Mouse (Mus musculus) midbrain, embryonic 10.5 days (tissue): ENCODE measurements around the gene Pmpcb. TPM values are rescaled to one million over a fixed set of nuclear protein-coding genes. Genes with fewer than 3 reads are reported as not detected.

Experiments
- DNase-seq: peaks from one replicate; pipeline ENCODE4 v3.0.0-alpha.2; 2017; ENCODE audit warnings: low spot score
- H3K27ac ChIP-seq: fragments of 300-500 bp; sonication (generic); replicated peaks from 2 replicates; pipeline ENCODE4 v1.5.1; 2016; ENCODE audit warnings: mild to moderate bottlenecking
- H3K27me3 ChIP-seq: fragments of 300-500 bp; sonication (generic); 2 replicates; pipeline ENCODE4 v1.6.1; 2016; ENCODE audit warnings: low read depth, mild to moderate bottlenecking; ENCODE audit not compliant: poor library complexity, severe bottlenecking
- H3K36me3 ChIP-seq: fragments of 300-500 bp; sonication (generic); 2 replicates; pipeline ENCODE4 v1.6.1; 2016; ENCODE audit warnings: mild to moderate bottlenecking, moderate library complexity
- H3K4me1 ChIP-seq: fragments of 300-500 bp; sonication (generic); 2 replicates; pipeline ENCODE4 v1.6.1; 2016
- H3K4me3 ChIP-seq: fragments of 300-500 bp; sonication (generic); 2 replicates; pipeline ENCODE4 v1.5.1; 2016; ENCODE audit warnings: mild to moderate bottlenecking, moderate library complexity
- H3K9me3 ChIP-seq: fragments of 300-500 bp; sonication (generic); replicated peaks from 2 replicates; pipeline ENCODE4 v1.6.1; 2016; ENCODE audit warnings: mild to moderate bottlenecking
- WGBS: fragments of 180-500 bp; shearing (Covaris S2); methylation state at CpG from one replicate; pipeline ENCODE4 v1.1.7; 2016; 5-methylcytosine and 5-hydroxymethylcytosine counted together
- polyA plus RNA-seq: library from polyadenylated mRNA; unstranded; fragments of >200 nt; fragmentation: Nextera tagmentation; extraction: Ambion mirVana; gene quantifications from 2 replicates; pipeline ENCODE4 v1.2.1, GENCODE M21; 2016

Gene Pmpcb
- polyA plus RNA-seq, 1 experiment from 2014 or later = 88.6 TPM

DNA sequence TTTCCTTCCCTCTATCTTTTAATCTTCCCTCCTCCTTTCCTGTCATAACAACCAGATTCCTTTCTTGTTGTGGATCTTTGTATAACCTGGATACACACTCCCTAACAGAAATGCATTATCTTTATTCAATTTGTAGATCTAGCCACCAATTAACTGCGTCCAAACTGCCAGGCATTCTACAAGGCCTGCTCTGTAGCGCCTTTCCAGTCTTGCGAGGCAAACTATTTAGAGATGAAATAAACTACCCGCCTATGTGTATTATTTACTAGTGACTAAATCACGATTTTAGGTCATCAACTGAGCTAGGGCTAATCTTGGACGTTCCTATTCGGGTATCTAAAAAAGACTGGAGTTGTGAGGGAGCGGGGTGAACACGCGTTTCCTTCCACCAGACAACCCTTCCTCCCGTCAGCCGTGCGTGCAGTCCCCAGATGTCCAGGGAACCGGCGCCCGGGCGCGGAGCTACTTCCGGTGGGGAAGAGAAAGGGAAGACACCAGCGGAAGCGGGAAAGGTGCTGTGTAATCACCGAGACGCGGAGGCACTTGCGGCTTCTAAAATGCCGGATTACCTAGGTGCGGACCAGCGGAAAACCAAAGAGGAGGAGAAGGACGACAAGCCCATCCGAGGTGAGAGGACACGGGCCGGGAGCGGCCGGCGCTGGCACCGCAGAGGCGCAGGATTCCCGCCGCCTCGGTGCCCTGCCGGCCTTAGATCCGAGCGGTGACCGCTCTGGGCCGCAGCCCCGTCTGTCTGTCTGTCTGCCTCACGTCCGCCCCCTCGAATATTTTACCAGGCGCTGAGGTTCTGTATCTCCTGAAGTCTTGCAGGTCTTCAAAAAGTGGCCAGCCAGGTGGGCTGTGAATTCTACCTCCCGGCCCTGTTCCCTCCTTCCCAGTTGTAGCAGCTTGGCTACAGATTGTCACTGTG lies 49.6 kb downstream of the Pmpcb start:
- Histone ChIP-seq H3K27ac (peak overlapping the region; percentile 93), H3K27me3 (no peaks in the 10 kb centered on the region), H3K9me3 (no peaks in the 10 kb centered on the region), H3K36me3 (peaks cover 40% of the 10 kb centered on the region), H3K4me3 (peak overlapping the region; percentile 88), H3K4me1 (peaks cover 40% of the 10 kb centered on the region)
- DNase-seq = peak; percentile 95
- 3% methylated on average over 51 of the region's 51 CpGs for WGBS

DNA sequence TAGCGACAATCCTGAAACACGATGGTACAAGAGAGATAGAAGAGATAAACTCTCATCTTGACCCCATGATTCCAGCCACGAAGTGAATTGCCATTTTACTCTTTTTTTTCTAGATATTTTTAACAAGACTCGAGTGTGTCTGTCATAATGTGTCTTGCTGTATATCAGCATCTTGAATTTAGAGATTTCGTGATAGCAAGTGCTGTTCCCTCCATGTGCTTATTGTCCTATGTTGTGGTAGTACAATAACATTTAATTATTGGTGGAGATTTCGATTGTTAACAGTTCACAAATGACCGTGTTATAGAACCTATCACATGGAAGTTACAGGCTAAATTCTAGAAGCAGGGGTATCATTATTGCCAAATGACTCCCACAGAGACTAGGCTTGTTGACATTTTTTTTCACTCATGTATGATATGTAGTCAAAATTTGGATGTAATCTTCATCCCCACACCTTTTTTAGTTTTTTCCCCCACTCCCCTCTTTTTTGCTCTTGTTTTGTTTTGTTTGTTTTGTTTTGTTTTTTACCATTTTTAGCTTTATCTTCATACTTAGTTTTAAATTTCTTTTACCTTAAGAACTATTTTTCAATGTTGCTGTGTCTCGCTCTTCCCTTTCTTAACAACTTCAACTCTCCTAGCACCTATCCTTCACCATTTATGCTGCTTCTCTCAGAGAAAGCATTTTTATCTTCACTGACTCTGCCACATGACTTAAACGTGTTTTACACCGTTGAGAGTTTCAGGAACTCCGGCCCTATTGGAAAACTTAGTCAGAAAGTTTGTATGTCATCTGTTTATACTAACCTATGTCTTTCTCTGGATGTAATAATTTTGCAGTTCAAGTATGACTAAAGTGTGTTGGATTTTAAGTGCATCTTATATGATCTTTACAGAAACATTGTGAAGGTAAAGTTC lies 50.5 kb downstream of the Pmpcb start:
- H3K9me3 ChIP-seq = no peaks in the 10 kb centered on the region

DNA sequence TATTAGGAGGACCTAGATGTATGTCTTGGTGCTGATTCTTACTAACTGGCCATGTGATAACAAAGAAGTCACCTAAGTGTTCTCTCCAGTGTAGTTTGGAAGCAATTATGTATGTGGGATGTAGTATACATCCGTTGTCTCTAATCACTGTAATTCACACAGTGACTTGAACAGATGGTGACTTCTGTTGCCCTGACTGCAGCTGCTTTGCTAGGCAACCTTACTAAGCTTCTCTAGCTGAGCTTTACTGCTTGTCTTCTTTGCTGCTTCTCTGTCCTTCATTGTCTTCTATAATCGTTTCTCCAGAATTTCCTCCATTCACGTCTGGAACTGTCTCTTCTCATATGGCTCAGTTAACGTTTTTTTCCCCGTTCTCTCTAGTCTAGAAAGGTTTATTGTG lies 52.1 kb downstream of the Pmpcb start:
- no peak for DNase-seq

More for the DNA sequence above, 50.5 kb downstream of the Pmpcb start:
- WGBS = 40% methylated on average over 11 of the region's 11 CpGs
- Histone ChIP-seq H3K36me3 (peaks cover 39% of the 10 kb centered on the region), H3K27ac (peak overlapping the region; percentile 93), H3K27me3 (no peaks in the 10 kb centered on the region), H3K4me1 (peaks cover 40% of the 10 kb centered on the region), H3K4me3 (peak overlapping the region; percentile 88)
- no peak for DNase-seq

DNA sequence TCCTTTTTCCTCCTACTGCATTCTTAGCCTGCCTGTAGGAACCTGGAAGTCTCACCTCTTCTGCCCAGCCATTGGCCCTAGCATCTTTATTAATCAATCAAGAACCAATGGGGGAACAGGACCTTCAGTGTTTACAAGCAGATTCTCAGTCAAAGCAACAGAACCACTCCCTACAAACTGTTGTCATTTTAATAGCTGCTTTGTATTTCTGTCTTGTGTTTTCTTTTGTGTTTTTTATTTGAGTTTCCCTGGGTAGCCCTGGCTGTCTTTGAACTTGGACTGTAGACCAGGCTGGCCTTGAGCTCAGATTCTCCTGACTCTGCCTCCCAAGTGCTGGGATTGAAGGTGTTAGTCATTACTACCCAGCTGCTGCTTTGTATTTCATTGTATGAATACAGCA lies 55.2 kb downstream of the Pmpcb start:
- H3K4me1 ChIP-seq = peaks cover 23% of the 10 kb centered on the region
- H3K27me3 ChIP-seq = no peaks in the 10 kb centered on the region
- H3K4me3 ChIP-seq = no peak overlapping the region
- no peak for DNase-seq
- no peaks in the 10 kb centered on the region for H3K9me3 ChIP-seq
- no peak overlapping the region for H3K27ac ChIP-seq
- peaks cover 58% of the 10 kb centered on the region for H3K36me3 ChIP-seq

More for the DNA sequence above, 52.1 kb downstream of the Pmpcb start:
- no peaks in the 10 kb centered on the region for H3K9me3 ChIP-seq
- H3K36me3 ChIP-seq = peaks cover 34% of the 10 kb centered on the region
- no peak overlapping the region for H3K4me3 ChIP-seq
- WGBS = 87% methylated on average over 5 of the region's 5 CpGs
- no peaks in the 10 kb centered on the region for H3K27me3 ChIP-seq
- H3K4me1 ChIP-seq = peaks cover 35% of the 10 kb centered on the region
- no peak overlapping the region for H3K27ac ChIP-seq

DNA sequence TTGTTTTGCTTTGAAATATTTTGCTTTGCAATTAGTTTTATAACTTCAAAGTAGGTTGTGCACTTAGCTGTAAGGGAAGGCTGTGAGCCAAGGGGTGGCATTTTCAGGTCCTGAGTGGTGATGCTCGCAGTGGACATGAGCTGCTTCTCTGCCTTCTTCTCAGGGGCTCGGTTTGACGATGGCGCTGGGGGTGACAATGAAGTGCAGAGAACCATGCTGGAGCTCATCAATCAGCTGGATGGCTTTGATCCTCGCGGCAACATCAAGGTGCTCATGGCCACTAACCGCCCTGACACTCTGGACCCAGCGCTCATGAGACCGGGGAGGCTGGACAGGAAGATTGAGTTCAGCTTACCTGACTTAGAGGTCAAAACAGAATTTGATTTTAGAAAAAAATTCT lies 66.0 kb downstream of the Pmpcb start:
- Histone ChIP-seq H3K4me1 (no peaks in the 10 kb centered on the region), H3K27ac (no peak overlapping the region), H3K27me3 (no peaks in the 10 kb centered on the region), H3K4me3 (no peak overlapping the region), H3K9me3 (no peaks in the 10 kb centered on the region), H3K36me3 (peaks cover 73% of the 10 kb centered on the region)
- DNase-seq = no peak
- 98% methylated on average over 9 of the region's 9 CpGs for WGBS

DNA sequence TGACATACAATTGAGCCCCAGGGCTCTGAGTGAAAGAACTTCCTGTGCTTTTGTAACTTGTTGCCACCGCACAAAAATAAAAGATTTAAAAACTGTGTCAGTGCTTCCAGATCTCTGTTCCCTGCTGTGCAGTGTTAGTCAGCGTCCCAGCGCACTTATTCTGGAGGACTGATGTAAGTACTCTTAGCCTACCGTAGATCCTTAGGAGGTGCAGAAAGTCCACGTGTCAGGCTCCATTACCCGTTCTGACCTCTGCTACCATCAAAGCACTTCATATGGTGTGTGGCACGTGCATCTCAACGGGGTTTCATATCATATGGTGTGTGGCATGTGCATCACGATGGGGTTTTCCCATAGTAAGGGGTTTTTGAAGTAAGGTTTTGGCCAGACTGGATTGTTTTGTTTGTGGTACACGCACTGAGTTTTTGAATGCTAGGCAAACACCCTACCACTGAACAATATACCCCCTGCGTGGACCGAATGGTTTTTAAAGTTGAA lies 66.8 kb downstream of the Pmpcb start:
- H3K4me3 ChIP-seq = no peak overlapping the region
- no peak for DNase-seq
- peaks cover 65% of the 10 kb centered on the region for H3K36me3 ChIP-seq
- 95% methylated on average over 12 of the region's 12 CpGs for WGBS
- H3K27ac ChIP-seq = no peak overlapping the region
- no peaks in the 10 kb centered on the region for H3K9me3 ChIP-seq
- H3K27me3 ChIP-seq = no peaks in the 10 kb centered on the region
- H3K4me1 ChIP-seq = no peaks in the 10 kb centered on the region

DNA sequence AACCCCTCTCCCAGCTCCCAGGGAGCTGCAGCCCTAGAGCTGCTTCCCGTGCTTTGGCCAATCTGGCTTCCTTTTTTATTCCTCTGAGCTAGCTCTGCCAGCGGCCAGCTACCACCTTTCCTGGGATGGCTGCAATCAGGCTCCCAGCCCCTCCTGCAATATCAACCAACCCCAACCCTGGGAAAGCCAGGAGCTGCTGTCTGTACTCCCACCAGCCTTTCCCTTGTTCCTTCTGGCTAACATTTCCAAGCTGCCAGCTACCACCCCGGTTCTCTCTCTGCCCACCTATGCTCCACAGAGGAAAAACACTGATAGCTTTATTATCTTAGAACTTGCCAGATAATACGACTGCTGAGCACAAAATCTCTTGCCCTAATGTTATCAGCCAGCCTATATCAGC lies 67.9 kb downstream of the Pmpcb start:
- H3K4me1 ChIP-seq = no peaks in the 10 kb centered on the region
- DNase-seq = no peak
- H3K9me3 ChIP-seq = no peaks in the 10 kb centered on the region
- no peak overlapping the region for H3K27ac ChIP-seq
- no peak overlapping the region for H3K4me3 ChIP-seq
- peaks cover 54% of the 10 kb centered on the region for H3K36me3 ChIP-seq
- H3K27me3 ChIP-seq = no peaks in the 10 kb centered on the region
- 86% methylated on average over 4 of the region's 4 CpGs for WGBS

Other genes with a start within 250 kb of the Pmpcb start
- 5.6 and 10.6 TPM in 2 replicates for gene Lrrc17, start 193.6 kb upstream of the Pmpcb start, polyA plus RNA-seq
- gene Fbxl13, start 91.5 kb upstream of the Pmpcb start, polyA plus RNA-seq = 0.15 and 0.48 TPM in 2 replicates
- 66.9 and 74.4 TPM in 2 replicates for gene Armc10, start 91.3 kb upstream of the Pmpcb start, polyA plus RNA-seq
- 10.4 and 14.8 TPM in 2 replicates for gene Napepld, start 35.7 kb upstream of the Pmpcb start, polyA plus RNA-seq
- gene Dnajc2, start 48.1 kb downstream of the Pmpcb start, polyA plus RNA-seq = 89.0 and 100 TPM in 2 replicates
- 247 and 261 TPM in 2 replicates for gene Psmc2, start 48.1 kb downstream of the Pmpcb start, polyA plus RNA-seq
- gene Slc26a5, start 128.5 kb downstream of the Pmpcb start, polyA plus RNA-seq = 0.05 TPM in 1 of 2 replicates, not detected in the other